19 mouse cellular contexts compared by ENCODE assay signal in genomic region chr11:120179374-120179773, GRCm38 (mm10). TPM values are rescaled to one million over a fixed set of nuclear protein-coding genes. Genes with fewer than 3 reads are reported as not detected.
DNase-seq lines count a peak whose midpoint lies in the region; ATAC-seq and TF ChIP-seq lines count a peak whose summit lies in the region.
"Had no signal": no experiment of that assay in that cellular context is flagged by ENCODE, and none has a peak within 500 bp of the region (broad histone marks: within the 10 kb centered on the region; RNA-seq: fewer than 3 reads in every experiment).

No protein-coding gene starts in this region.

- TF ChIP-seq CTCF in liver, adult 2 months (IDR thresholded peaks at IDR 0.05; ENCODE audit: low read depth, low read length) = no peak
- TF ChIP-seq CTCF in liver, postnatal 0 days (IDR thresholded peaks at IDR 0.05; ENCODE audit: low read depth) = no peak

- no peak for ATAC-seq in forebrain, embryonic 14.5 days
- ATAC-seq in forebrain, embryonic 16.5 days = no peak
- ATAC-seq in liver, postnatal 0 days = no peak
- ATAC-seq: lung, postnatal 0 days; midbrain, embryonic 16.5 days had no signal

- H3K4me2 ChIP-seq in forebrain, embryonic 14.5 days (ENCODE audit: low read length) = no peak overlapping the region
- H3K4me2 ChIP-seq in forebrain, embryonic 16.5 days (ENCODE audit: low read length) = no peak overlapping the region
- no peak overlapping the region for H3K4me2 ChIP-seq in liver, postnatal 0 days (ENCODE audit: low read depth, low read length)
- H3K4me2 ChIP-seq: liver, embryonic 13.5 days; stomach, embryonic 15.5 days had no signal

- H3K27ac ChIP-seq in forebrain, embryonic 14.5 days (ENCODE audit: low read depth, low read length) = no peak overlapping the region
- no peak overlapping the region for H3K27ac ChIP-seq in forebrain, embryonic 16.5 days (ENCODE audit: low read length)
- no peak overlapping the region for H3K27ac ChIP-seq in liver, adult 2 months (replicated peaks; ENCODE audit: insufficient read depth, low read depth, low read length)
- H3K27ac ChIP-seq in liver, postnatal 0 days (ENCODE audit: low read depth) = no peak overlapping the region
- H3K27ac ChIP-seq: liver, embryonic 13.5 days; stomach, embryonic 15.5 days had no signal

- H3K4me3 ChIP-seq in forebrain, embryonic 14.5 days (ENCODE audit: low read depth, low read length) = no peak overlapping the region
- no peak overlapping the region for H3K4me3 ChIP-seq in forebrain, embryonic 16.5 days (replicated peaks; ENCODE audit: low read length)
- no peak overlapping the region for H3K4me3 ChIP-seq in liver, adult 2 months (ENCODE audit: insufficient read depth, low read depth, low read length)
- no peak overlapping the region for H3K4me3 ChIP-seq in liver, postnatal 0 days (ENCODE audit: low read depth, low read length)
- H3K4me3 ChIP-seq: erythroblast, embryonic 14.5 days; liver, embryonic 13.5 days; stomach, embryonic 15.5 days had no signal

- no peaks in the 10 kb centered on the region for H3K79me2 ChIP-seq in liver, adult 2 months (ENCODE audit: control insufficient read depth, insufficient read depth, low read length)

- no peaks in the 10 kb centered on the region for H3K9me3 ChIP-seq in forebrain, embryonic 14.5 days (replicated peaks; ENCODE audit: control insufficient read depth, low read length)
- H3K9me3 ChIP-seq in forebrain, embryonic 16.5 days (ENCODE audit: control insufficient read depth, low read length) = no peaks in the 10 kb centered on the region
- H3K9me3 ChIP-seq in liver, postnatal 0 days (ENCODE audit: low read length) = no peaks in the 10 kb centered on the region
- H3K9me3 ChIP-seq: hindbrain, embryonic 10.5 days; liver, embryonic 13.5 days; stomach, embryonic 15.5 days had no signal

- H3K36me3 ChIP-seq in forebrain, embryonic 14.5 days (ENCODE audit: control insufficient read depth, insufficient read depth, low read length) = no peaks in the 10 kb centered on the region
- H3K36me3 ChIP-seq in forebrain, embryonic 16.5 days (ENCODE audit: control insufficient read depth, insufficient read depth) = no peaks in the 10 kb centered on the region
- H3K36me3 ChIP-seq in liver, adult 2 months (ENCODE audit: control insufficient read depth, insufficient read depth, low read length) = no peaks in the 10 kb centered on the region
- no peaks in the 10 kb centered on the region for H3K36me3 ChIP-seq in liver, postnatal 0 days (replicated peaks; ENCODE audit: insufficient read depth, low read length)
- H3K36me3 ChIP-seq: hindbrain, embryonic 10.5 days; liver, embryonic 13.5 days; stomach, embryonic 15.5 days had no signal

- H3K27me3 ChIP-seq in forebrain, embryonic 14.5 days (replicated peaks; ENCODE audit: control insufficient read depth, insufficient read depth, low read length) = no peaks in the 10 kb centered on the region
- H3K27me3 ChIP-seq in forebrain, embryonic 16.5 days (replicated peaks; ENCODE audit: control insufficient read depth, insufficient read depth, low read length) = no peaks in the 10 kb centered on the region
- no peaks in the 10 kb centered on the region for H3K27me3 ChIP-seq in liver, adult 2 months (ENCODE audit: control insufficient read depth, insufficient read depth, low read length)
- H3K27me3 ChIP-seq in liver, postnatal 0 days (ENCODE audit: insufficient read depth, low read length) = no peaks in the 10 kb centered on the region
- H3K27me3 ChIP-seq: stomach, embryonic 15.5 days had no signal

- TF ChIP-seq POLR2A in liver, adult 2 months (IDR thresholded peaks at IDR 0.05; ENCODE audit: extremely low read depth, insufficient read depth, low read length) = no peak

- peak; percentile 33 for DNase-seq in forebrain, embryonic 14.5 days (ENCODE audit: low spot score)
- peak; percentile 38 for DNase-seq in kidney, adult 11 months
- no peak for DNase-seq in kidney, adult 9 months
- peak; percentile 41 for DNase-seq in liver, adult 2 months (ENCODE audit: extremely low read depth, low read depth, low spot score)
- DNase-seq in liver, postnatal 0 days = no peak
- DNase-seq in lung, adult 18-20 months = no peak
- DNase-seq in urinary bladder, postnatal 10 days (ENCODE audit: low spot score) = no peak
- DNase-seq: adrenal gland, adult 8-10 months; cerebellum, adult 11-12 months; cerebellum, postnatal 25 days; heart, adult 18-20 months; liver, embryonic 13.5 days; thymus, adult 2 months had no signal

- peaks cover 16% of the 10 kb centered on the region for H3K4me1 ChIP-seq in forebrain, embryonic 14.5 days (ENCODE audit: control insufficient read depth, insufficient read depth, low read length)
- H3K4me1 ChIP-seq in forebrain, embryonic 16.5 days (replicated peaks; ENCODE audit: control insufficient read depth, insufficient read depth, low read length) = peaks cover 10% of the 10 kb centered on the region
- peaks cover 9% of the 10 kb centered on the region; the same call in 1 of the 2 replicates for H3K4me1 ChIP-seq in liver, adult 2 months (ENCODE audit: control insufficient read depth, insufficient read depth, low read length)
- H3K4me1 ChIP-seq in liver, postnatal 0 days (ENCODE audit: insufficient read depth) = peaks cover 4% of the 10 kb centered on the region; the same call in 1 of the 2 replicates

- TF ChIP-seq EP300 in liver, postnatal 0 days (IDR thresholded peaks at IDR 0.05; ENCODE audit: low read depth) = no peak

- 54% methylated on average over 4 of the region's 4 CpGs for WGBS in forebrain, embryonic 14.5 days
- WGBS in forebrain, embryonic 16.5 days = 32% methylated on average over 4 of the region's 4 CpGs
- WGBS in liver, adult 2 months = 47% methylated on average over 4 of the region's 4 CpGs
- 33% methylated on average over 4 of the region's 4 CpGs for whole genome bisulfite sequencing in liver, postnatal 0 days (ENCODE audit: insufficient replicate concordance)

- H3K9ac ChIP-seq in forebrain, embryonic 14.5 days (ENCODE audit: low read length) = no peak overlapping the region
- H3K9ac ChIP-seq in forebrain, embryonic 16.5 days (replicated peaks; ENCODE audit: low read depth, low read length) = no peak overlapping the region
- H3K9ac ChIP-seq in liver, adult 2 months (ENCODE audit: low read depth, low read length) = no peak overlapping the region
- H3K9ac ChIP-seq in liver, postnatal 0 days (replicated peaks) = no peak overlapping the region
- H3K9ac ChIP-seq: liver, embryonic 13.5 days; stomach, embryonic 15.5 days had no signal

RNA-seq across cellular contexts. Expression of gene Slc38a10, which starts 28.2 kb away (rescaled TPM):
- polyA plus RNA-seq in forebrain, embryonic 14.5 days (2014; fragmentation: Nextera tagmentation; extraction: Ambion mirVana) = 53.6 and 72.5 TPM in 2 replicates
- polyA plus RNA-seq in forebrain, embryonic 16.5 days (2015; fragmentation: Nextera tagmentation; extraction: Ambion mirVana) = 106 and 110 TPM in 2 replicates
- 41.1 and 47.8 TPM in 2 replicates for total RNA-seq in liver, adult 2 months (2014; rRNA removed)
- 75.1 and 90.2 TPM in 2 replicates for polyA plus RNA-seq in liver, adult 2 months (2012; rRNA removed)
- 25.0 and 28.0 TPM in 2 replicates for polyA plus RNA-seq in liver, postnatal 0 days (2015; fragmentation: Nextera tagmentation; extraction: Ambion mirVana)

RNA-seq across cellular contexts. Expression of gene Bahcc1, which starts 53.4 kb away (rescaled TPM):
- polyA plus RNA-seq in forebrain, embryonic 14.5 days (2014; fragmentation: Nextera tagmentation; extraction: Ambion mirVana) = 12.6 and 14.5 TPM in 2 replicates
- polyA plus RNA-seq in forebrain, embryonic 16.5 days (2015; fragmentation: Nextera tagmentation; extraction: Ambion mirVana) = 14.5 and 14.8 TPM in 2 replicates
- total RNA-seq in liver, adult 2 months (2014; rRNA removed) = 1.2 and 1.5 TPM in 2 replicates
- polyA plus RNA-seq in liver, adult 2 months (2012; rRNA removed) = 3.4 and 3.5 TPM in 2 replicates
- polyA plus RNA-seq in liver, postnatal 0 days (2015; fragmentation: Nextera tagmentation; extraction: Ambion mirVana) = 1.1 and 1.2 TPM in 2 replicates

Comparison
In these comparisons a context has a peak if more than half of its experiments do, and no peak if none do; other contexts are left out.
1. DNase-seq: peak in forebrain, embryonic 14.5 days (single experiment), kidney, adult 11 months (single experiment) and liver, adult 2 months (single experiment); none in kidney, adult 9 months (single experiment), liver, postnatal 0 days (single experiment), lung, adult 18-20 months (0 of 2) and urinary bladder, postnatal 10 days (single experiment).